Mouse (Mus musculus) lung, embryonic 14.5 days (tissue): ENCODE results near the gene Gm17359. TPM values are rescaled to one million over a fixed set of nuclear protein-coding genes. Genes with fewer than 3 reads are reported as not detected.
A peak's percentile ranks its signal among the peaks of the same experiment; 100 is the strongest.

ENCODE experiments used
- ATAC-seq: fragments of 200-750 bp; cut with Nextera tagmentation; 2 replicates; pipeline ENCODE4 v1.8.0; 2017; ENCODE audit warnings: mild to moderate bottlenecking, moderate TSS enrichment, moderate library complexity; ENCODE audit not compliant: insufficient read depth
- DNase-seq: peaks from one replicate; pipeline ENCODE4 v3.0.0-alpha.2; 2015
- H3K27ac ChIP-seq: fragments of 300-500 bp; sonication (generic); 2 replicates; pipeline ENCODE4 v1.5.1; 2014; ENCODE audit warnings: low read depth, mild to moderate bottlenecking, moderate library complexity
- H3K27me3 ChIP-seq: fragments of 300-500 bp; sonication (generic); 2 replicates; pipeline ENCODE4 v1.6.1; 2014; ENCODE audit warnings: low read length, control low read depth; ENCODE audit not compliant: insufficient read depth
- H3K36me3 ChIP-seq: fragments of 300-500 bp; sonication (generic); 2 replicates; pipeline ENCODE4 v1.6.1; 2014; ENCODE audit warnings: control low read depth; ENCODE audit not compliant: insufficient read depth
- H3K4me1 ChIP-seq: fragments of 300-500 bp; sonication (generic); 2 replicates; pipeline ENCODE4 v1.6.1; 2014; ENCODE audit warnings: antibody characterized with exemption, control low read depth; ENCODE audit not compliant: insufficient read depth
- H3K4me2 ChIP-seq: fragments of 300-500 bp; sonication (generic); 2 replicates; pipeline ENCODE4 v1.6.1; 2014; ENCODE audit warnings: mild to moderate bottlenecking
- H3K4me3 ChIP-seq: fragments of 300-500 bp; sonication (generic); 2 replicates; pipeline ENCODE4 v1.5.1; 2014; ENCODE audit warnings: low read depth, low read length
- H3K9ac ChIP-seq: fragments of 300-500 bp; sonication (generic); 2 replicates; pipeline ENCODE4 v1.6.1; 2014
- H3K9me3 ChIP-seq: fragments of 300-500 bp; sonication (generic); 2 replicates; pipeline ENCODE4 v1.6.1; 2016; ENCODE audit warnings: low read depth, low read length, control low read depth
- CTCF ChIP-seq: IDR thresholded peaks from 2 replicates; pipeline ENCODE4 v1.5.1; 2016; ENCODE audit warnings: antibody characterized with exemption, low read depth
- WGBS: fragments of 180-500 bp; shearing (Covaris S2); extraction: QIAGEN DNeasy Blood & Tissue Kit; methylation state at CpG from one replicate; pipeline ENCODE4 v1.1.7; 2014; 5-methylcytosine and 5-hydroxymethylcytosine counted together
- polyA plus RNA-seq: library from polyadenylated mRNA; unstranded; fragments of >200 nt; fragmentation: Nextera tagmentation; extraction: Ambion mirVana; gene quantifications from 2 replicates; pipeline ENCODE4 v1.2.1, GENCODE M21; 2014

Gm17359 gene
- polyA plus RNA-seq, 1 experiment from 2014 or later: not detected

DNA sequence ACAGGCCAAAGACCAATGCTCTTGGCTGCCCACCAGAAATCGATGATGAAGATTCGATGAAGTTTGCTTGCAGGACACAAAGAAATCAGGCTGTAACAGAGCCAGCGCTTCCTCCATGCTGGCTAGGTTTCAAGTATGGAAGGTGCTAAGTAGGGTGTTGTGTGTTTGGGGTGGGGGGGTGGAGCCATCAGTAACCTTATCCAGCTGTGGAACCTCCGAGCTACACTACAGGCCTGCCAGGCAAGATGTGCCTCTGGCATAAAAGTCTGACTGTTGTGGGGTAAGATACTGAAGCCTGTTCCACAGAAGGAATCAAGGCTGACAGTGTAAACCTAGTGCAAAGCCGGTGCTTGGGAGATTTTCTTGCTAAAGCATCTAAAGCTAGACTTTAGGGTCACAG lies 112.0 kb downstream of the Gm17359 start:
- H3K9ac ChIP-seq: no peak overlapping the region
- no peak for TF ChIP-seq CTCF
- DNase-seq (peak; percentile 54), ATAC-seq (peak; percentile 68; the same call in 1 of the 2 replicates)
- no peaks in the 10 kb centered on the region for H3K27me3 ChIP-seq
- H3K9me3 ChIP-seq: no peaks in the 10 kb centered on the region
- no peaks in the 10 kb centered on the region for H3K36me3 ChIP-seq
- 56% methylated on average over 5 of the region's 5 CpGs for WGBS
- H3K27ac ChIP-seq: no peak overlapping the region
- H3K4me1 ChIP-seq: no peaks in the 10 kb centered on the region
- H3K4me3 ChIP-seq: no peak overlapping the region
- no peak overlapping the region for H3K4me2 ChIP-seq

GRCm38 (mm10) chr3:79449361-79449760 lies 112.9 kb downstream of the Gm17359 start:
- Histone ChIP-seq H3K27me3 (no peaks in the 10 kb centered on the region), H3K9me3 (no peaks in the 10 kb centered on the region), H3K4me1 (no peaks in the 10 kb centered on the region), H3K36me3 (no peaks in the 10 kb centered on the region), H3K4me2 (no peak overlapping the region), H3K4me3 (no peak overlapping the region), H3K27ac (no peak overlapping the region), H3K9ac (no peak overlapping the region)
- 83% methylated on average over 7 of the region's 7 CpGs for WGBS
- TF ChIP-seq CTCF: no peak
- ATAC-seq (no peak), DNase-seq (no peak)

GRCm38 (mm10) chr3:79452696-79453263 lies 116.3 kb downstream of the Gm17359 start:
- ATAC-seq (no peak), DNase-seq (no peak)
- Histone ChIP-seq H3K9ac (no peak overlapping the region), H3K27me3 (no peaks in the 10 kb centered on the region), H3K4me2 (no peak overlapping the region), H3K27ac (no peak overlapping the region), H3K9me3 (no peaks in the 10 kb centered on the region), H3K4me3 (no peak overlapping the region), H3K4me1 (no peaks in the 10 kb centered on the region), H3K36me3 (no peaks in the 10 kb centered on the region)
- no peak for TF ChIP-seq CTCF
- WGBS: 84% methylated on average over 13 of the region's 14 CpGs

DNA sequence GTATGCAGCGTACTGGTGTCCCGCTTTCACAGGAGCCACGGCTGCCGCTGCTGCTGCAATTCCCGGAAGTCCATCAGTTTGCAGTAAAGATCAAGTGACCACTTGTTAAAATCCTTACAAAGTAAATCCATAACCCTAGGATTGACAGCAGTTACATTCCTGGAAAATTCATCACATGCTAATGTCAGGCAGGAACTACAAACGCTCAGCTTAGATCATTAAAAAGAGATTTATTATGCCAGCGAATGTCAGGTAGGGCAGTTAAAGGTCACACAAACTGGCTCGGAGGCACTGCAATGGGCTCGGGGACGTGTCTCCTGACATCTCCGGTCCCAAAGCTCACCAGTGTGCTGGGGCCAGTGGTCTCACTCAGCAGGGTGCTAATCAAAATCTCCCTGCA lies 119.3 kb downstream of the Gm17359 start:
- Histone ChIP-seq H3K4me3 (no peak overlapping the region), H3K9ac (no peak overlapping the region), H3K27ac (no peak overlapping the region), H3K4me1 (no peaks in the 10 kb centered on the region), H3K36me3 (peaks cover 17% of the 10 kb centered on the region), H3K9me3 (no peaks in the 10 kb centered on the region), H3K4me2 (no peak overlapping the region), H3K27me3 (no peaks in the 10 kb centered on the region)
- TF ChIP-seq CTCF: no peak
- no peak for DNase-seq
- ATAC-seq: no peak
- 36% methylated on average over 11 of the region's 11 CpGs for WGBS

DNA sequence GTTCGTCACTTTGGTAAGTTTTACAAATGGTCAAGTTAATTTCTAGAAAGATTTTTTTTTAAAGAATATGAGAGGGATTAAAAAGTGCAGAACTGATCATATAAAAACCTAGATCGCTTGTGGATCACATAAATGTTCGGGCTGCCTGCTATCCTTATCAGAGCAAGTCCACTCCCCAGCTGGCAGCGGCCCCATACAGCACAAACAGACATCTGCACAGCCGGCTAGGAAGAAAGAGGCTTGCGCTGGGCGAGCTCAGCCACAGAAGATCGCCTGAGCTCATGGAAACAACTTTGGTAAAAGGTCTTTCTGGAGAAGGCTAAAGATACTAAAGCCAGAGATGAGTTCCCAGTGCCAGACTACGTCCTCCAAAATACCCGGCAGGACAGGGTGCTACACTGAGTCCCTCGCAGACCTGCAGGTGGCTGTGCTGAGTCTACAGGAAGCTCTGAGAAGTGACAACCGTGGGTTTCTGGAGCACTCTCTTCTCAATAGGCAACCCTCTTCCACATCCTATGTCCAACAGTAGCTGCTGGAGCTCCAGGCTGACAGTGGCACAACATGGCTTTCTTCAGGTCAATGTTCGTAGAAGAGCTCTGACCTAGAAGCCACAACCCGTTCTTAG lies 122.3 kb downstream of the Gm17359 start:
- Histone ChIP-seq H3K36me3 (peaks cover 24% of the 10 kb centered on the region), H3K4me2 (no peak overlapping the region), H3K4me3 (no peak overlapping the region), H3K27me3 (no peaks in the 10 kb centered on the region), H3K4me1 (no peaks in the 10 kb centered on the region), H3K9ac (no peak overlapping the region), H3K27ac (no peak overlapping the region), H3K9me3 (no peaks in the 10 kb centered on the region)
- 77% methylated on average over 14 of the region's 14 CpGs for WGBS
- ATAC-seq: no peak
- TF ChIP-seq CTCF: no peak
- DNase-seq: peak; percentile 52

DNA sequence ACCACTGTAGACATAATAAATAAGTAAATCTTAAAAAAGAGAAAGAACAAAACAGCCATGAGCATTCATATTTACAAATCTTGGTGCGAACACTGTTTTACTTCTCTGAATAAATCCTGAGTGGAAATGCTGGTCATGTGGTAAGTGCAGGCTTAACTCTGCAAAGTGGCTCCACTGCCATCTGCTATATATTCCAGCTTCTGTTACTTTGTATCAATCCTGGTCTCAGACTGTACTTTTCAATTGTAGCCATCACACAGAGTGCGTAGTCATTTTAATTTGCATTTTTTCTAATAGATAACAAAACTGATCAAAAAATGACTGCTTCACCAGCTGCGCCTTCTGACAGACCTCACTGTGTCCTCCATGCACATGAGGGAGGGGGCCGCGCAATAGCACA lies 133.0 kb downstream of the Gm17359 start:
- Histone ChIP-seq H3K36me3 (peaks cover 23% of the 10 kb centered on the region; the same call in 1 of the 2 replicates), H3K4me2 (no peak overlapping the region), H3K4me1 (no peaks in the 10 kb centered on the region), H3K27me3 (no peaks in the 10 kb centered on the region), H3K9me3 (no peaks in the 10 kb centered on the region), H3K27ac (no peak overlapping the region), H3K9ac (no peak overlapping the region), H3K4me3 (no peak overlapping the region)
- WGBS: 95% methylated on average over 5 of the region's 5 CpGs
- DNase-seq (no peak), ATAC-seq (no peak)
- TF ChIP-seq CTCF: no peak

DNA sequence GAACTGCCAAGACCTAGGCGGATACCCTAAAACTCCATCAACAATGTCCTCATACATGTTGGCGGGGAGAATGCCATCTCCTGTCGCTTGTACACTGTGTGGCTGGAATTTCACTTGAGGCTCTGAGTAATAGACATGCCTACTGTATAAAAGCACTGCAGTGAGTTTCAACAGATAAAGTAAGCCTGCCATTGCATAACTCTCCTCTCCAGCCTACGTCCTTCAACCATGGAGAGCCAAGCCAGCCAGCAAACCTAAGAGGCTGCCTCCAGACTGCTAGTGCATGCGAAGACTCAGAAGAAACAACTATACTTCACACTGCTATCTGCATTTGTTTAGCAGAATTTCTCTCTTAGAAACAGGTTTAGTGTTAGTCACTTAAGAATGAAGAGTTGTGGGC lies 135.9 kb downstream of the Gm17359 start:
- no peak overlapping the region for H3K9ac ChIP-seq
- 95% methylated on average over 5 of the region's 5 CpGs for WGBS
- peaks cover 24% of the 10 kb centered on the region; the same call in 1 of the 2 replicates for H3K36me3 ChIP-seq
- TF ChIP-seq CTCF: no peak
- no peak overlapping the region for H3K4me3 ChIP-seq
- no peak overlapping the region for H3K4me2 ChIP-seq
- ATAC-seq: no peak
- H3K9me3 ChIP-seq: no peaks in the 10 kb centered on the region
- no peaks in the 10 kb centered on the region for H3K4me1 ChIP-seq
- no peak for DNase-seq
- no peak overlapping the region for H3K27ac ChIP-seq
- no peaks in the 10 kb centered on the region for H3K27me3 ChIP-seq
